Mouse (Mus musculus) embryonic facial prominence, embryonic 14.5 days (tissue): Measurements from ENCODE around the gene Rab22a. TPM values are rescaled to one million over a fixed set of nuclear protein-coding genes. Genes with fewer than 3 reads are reported as not detected.

ENCODE experiments used
- ATAC-seq: fragments of 200-750 bp; cut with Nextera tagmentation; 2 replicates; pipeline ENCODE4 v1.8.0; 2017; ENCODE audit warnings: low read depth, moderate number of reproducible peaks, moderate TSS enrichment
- DNase-seq: peaks from one replicate; pipeline ENCODE4 v3.0.0-alpha.2; 2015; ENCODE audit warnings: low spot score
- H3K27ac ChIP-seq: fragments of 300-500 bp; sonication (generic); replicated peaks from 2 replicates; pipeline ENCODE4 v1.5.1; 2014; ENCODE audit warnings: low read depth, mild to moderate bottlenecking, low read length, moderate library complexity
- H3K27me3 ChIP-seq: fragments of 300-500 bp; sonication (generic); replicated peaks from 2 replicates; pipeline ENCODE4 v1.6.1; 2014; ENCODE audit warnings: low read length; ENCODE audit not compliant: control insufficient read depth, insufficient read depth
- H3K36me3 ChIP-seq: fragments of 300-500 bp; sonication (generic); 2 replicates; pipeline ENCODE4 v1.6.1; 2014; ENCODE audit warnings: low read length, mixed read lengths; ENCODE audit not compliant: control insufficient read depth, insufficient read depth
- H3K4me1 ChIP-seq: fragments of 300-500 bp; sonication (generic); 2 replicates; pipeline ENCODE4 v1.6.1; 2014; ENCODE audit warnings: antibody characterized with exemption, low read length; ENCODE audit not compliant: control insufficient read depth, insufficient read depth
- H3K4me2 ChIP-seq: fragments of 300-500 bp; sonication (generic); 2 replicates; pipeline ENCODE4 v1.6.1; 2014; ENCODE audit warnings: low read depth, mild to moderate bottlenecking, low read length, moderate library complexity, mixed read lengths
- H3K4me3 ChIP-seq: fragments of 300-500 bp; sonication (generic); 2 replicates; pipeline ENCODE4 v1.5.1; 2014; ENCODE audit warnings: low read depth, mild to moderate bottlenecking, low read length
- H3K9ac ChIP-seq: fragments of 300-500 bp; sonication (generic); 2 replicates; pipeline ENCODE4 v1.6.1; 2014; ENCODE audit warnings: low read depth, mild to moderate bottlenecking, low read length, moderate library complexity, mixed read lengths
- H3K9me3 ChIP-seq: fragments of 300-500 bp; sonication (generic); 2 replicates; pipeline ENCODE4 v1.6.1; 2016; ENCODE audit warnings: low read length; ENCODE audit not compliant: control insufficient read depth
- WGBS: fragments of 180-500 bp; shearing (Covaris S2); extraction: QIAGEN DNeasy Blood & Tissue Kit; methylation state at CpG from one replicate; pipeline ENCODE4 v1.1.7; 2014; 5-methylcytosine and 5-hydroxymethylcytosine counted together
- polyA plus RNA-seq: library from polyadenylated mRNA; unstranded; fragments of >200 nt; fragmentation: Nextera tagmentation; extraction: Ambion mirVana; gene quantifications from 2 replicates; pipeline ENCODE4 v1.2.1, GENCODE M21; 2014

The Rab22a gene
- polyA plus RNA-seq, 1 experiment from 2014 or later = 47.5 TPM

- H3K4me1 ChIP-seq = peaks cover 10% of the 10 kb centered on the region
- 1% methylated on average over 35 of the region's 70 CpGs for WGBS
- no peaks in the 10 kb centered on the region for H3K9me3 ChIP-seq
- H3K4me2 ChIP-seq = peak within 1 kb of the TSS; percentile 70
- peak within 1 kb of the TSS; percentile 94 for H3K4me3 ChIP-seq
- DNase-seq = peak; percentile 99
- H3K27me3 ChIP-seq = no peaks in the 10 kb centered on the region
- ATAC-seq = peak; percentile 98
- H3K27ac ChIP-seq = peak within 1 kb of the TSS; percentile 82
- 0 out of 2 replicates have a peak, but pooled peaks cover 5% of the 10 kb centered on the region for H3K36me3 ChIP-seq
- peak within 1 kb of the TSS; percentile 90 for H3K9ac ChIP-seq
Measured at GRCm38 (mm10) chr2:173737222-173737989, 77.8 kb downstream of the Rab22a start, which contains the start of gene Vapb. Gene Vapb (plus strand): TSS chr2:173737511.

DNA sequence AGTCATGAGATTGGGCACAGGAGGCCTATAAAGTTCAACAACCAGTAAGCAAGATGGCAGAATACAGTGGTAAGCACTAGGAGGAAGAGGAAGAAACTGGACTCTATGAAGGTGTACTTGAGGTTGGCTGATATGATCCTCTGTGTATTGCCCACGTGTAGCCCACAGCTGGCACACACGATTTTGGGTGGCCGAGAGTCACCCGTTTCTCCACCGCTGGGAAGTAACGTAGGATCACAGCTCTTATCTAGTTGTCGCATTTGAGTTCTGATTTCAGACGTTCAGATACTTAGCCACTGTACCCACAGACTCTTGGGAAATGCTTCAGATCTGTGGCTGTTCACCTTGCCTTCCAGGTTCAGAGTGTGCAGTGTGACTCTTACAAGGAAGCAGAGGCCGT, 78.7 kb downstream of the Rab22a start:
- peak overlapping the region; percentile 94 for H3K4me3 ChIP-seq
- no peaks in the 10 kb centered on the region for H3K27me3 ChIP-seq
- peaks cover 10% of the 10 kb centered on the region for H3K4me1 ChIP-seq
- DNase-seq (no peak), ATAC-seq (no peak)
- WGBS = 81% methylated on average over 9 of the region's 9 CpGs
- no peaks in the 10 kb centered on the region for H3K9me3 ChIP-seq
- H3K9ac ChIP-seq = peak overlapping the region; percentile 90
- H3K36me3 ChIP-seq = 0 out of 2 replicates have a peak, but pooled peaks cover 5% of the 10 kb centered on the region
- H3K4me2 ChIP-seq = peak overlapping the region; percentile 70
- 0 out of 2 replicates have a peak overlapping the region, but pooled peaks have one; percentile 82 for H3K27ac ChIP-seq

- H3K4me1 ChIP-seq = peaks cover 10% of the 10 kb centered on the region
- H3K9ac ChIP-seq = no peak overlapping the region
- 0 out of 2 replicates have a peak, but pooled peaks cover 5% of the 10 kb centered on the region for H3K36me3 ChIP-seq
- no peaks in the 10 kb centered on the region for H3K27me3 ChIP-seq
- no peak overlapping the region for H3K4me2 ChIP-seq
- ATAC-seq (no peak), DNase-seq (no peak)
- 94% methylated on average over 7 of the region's 7 CpGs for WGBS
- H3K4me3 ChIP-seq = no peak overlapping the region
- no peaks in the 10 kb centered on the region for H3K9me3 ChIP-seq
- no peak overlapping the region for H3K27ac ChIP-seq
Measured at GRCm38 (mm10) chr2:173739107-173739506, 79.5 kb downstream of the Rab22a start.

GRCm38 (mm10) chr2:173742090-173742489, 82.5 kb downstream of the Rab22a start:
- H3K4me3 ChIP-seq = no peak overlapping the region
- H3K4me2 ChIP-seq = no peak overlapping the region
- H3K27ac ChIP-seq = peak overlapping the region; percentile 42; the same call in 1 of the 2 replicates
- peaks cover 7% of the 10 kb centered on the region; the same call in 1 of the 2 replicates for H3K9me3 ChIP-seq
- H3K36me3 ChIP-seq = peaks cover 5% of the 10 kb centered on the region; the same call in 1 of the 2 replicates
- H3K4me1 ChIP-seq = peaks cover 10% of the 10 kb centered on the region
- DNase-seq (no peak), ATAC-seq (no peak)
- no peak overlapping the region for H3K9ac ChIP-seq
- H3K27me3 ChIP-seq = no peaks in the 10 kb centered on the region
- WGBS = 80% methylated on average over 13 of the region's 13 CpGs

GRCm38 (mm10) chr2:173742744-173743143, 83.2 kb downstream of the Rab22a start:
- Histone ChIP-seq H3K4me1 (peaks cover 10% of the 10 kb centered on the region), H3K4me3 (no peak overlapping the region), H3K36me3 (peaks cover 5% of the 10 kb centered on the region; the same call in 1 of the 2 replicates), H3K9ac (no peak overlapping the region), H3K4me2 (no peak overlapping the region), H3K9me3 (peaks cover 7% of the 10 kb centered on the region; the same call in 1 of the 2 replicates), H3K27ac (no peak overlapping the region), H3K27me3 (no peaks in the 10 kb centered on the region)
- no peak for DNase-seq
- 92% methylated on average over 9 of the region's 9 CpGs for WGBS
- ATAC-seq = no peak

- Histone ChIP-seq H3K4me3 (no peak overlapping the region), H3K9ac (no peak overlapping the region), H3K27ac (no peak overlapping the region), H3K4me2 (no peak overlapping the region), H3K9me3 (peaks cover 7% of the 10 kb centered on the region; the same call in 1 of the 2 replicates), H3K4me1 (peaks cover under 1% of the 10 kb centered on the region; the same call in 1 of the 2 replicates), H3K27me3 (no peaks in the 10 kb centered on the region), H3K36me3 (peaks cover 2% of the 10 kb centered on the region; the same call in 1 of the 2 replicates)
- 89% methylated on average over 7 of the region's 7 CpGs for WGBS
- ATAC-seq = no peak
- DNase-seq = no peak
Measured at GRCm38 (mm10) chr2:173744070-173744815, 84.7 kb downstream of the Rab22a start.

GRCm38 (mm10) chr2:173748961-173749659, 89.5 kb downstream of the Rab22a start:
- Histone ChIP-seq H3K9me3 (peaks cover 7% of the 10 kb centered on the region; the same call in 1 of the 2 replicates), H3K36me3 (no peaks in the 10 kb centered on the region; the same call in 1 of the 2 replicates), H3K27ac (no peak overlapping the region), H3K4me3 (no peak overlapping the region), H3K4me1 (peaks cover 3% of the 10 kb centered on the region; the same call in 1 of the 2 replicates), H3K9ac (no peak overlapping the region), H3K4me2 (no peak overlapping the region), H3K27me3 (no peaks in the 10 kb centered on the region)
- peak; percentile 85 for ATAC-seq
- peak; percentile 76 for DNase-seq
- WGBS = 77% methylated on average over 2 of the region's 2 CpGs
